Mouse (Mus musculus): ENCODE measurements around the gene Cds1.
A peak's percentile ranks its signal among the peaks of the same experiment; 100 is the strongest.

Cds1 gene

DNA sequence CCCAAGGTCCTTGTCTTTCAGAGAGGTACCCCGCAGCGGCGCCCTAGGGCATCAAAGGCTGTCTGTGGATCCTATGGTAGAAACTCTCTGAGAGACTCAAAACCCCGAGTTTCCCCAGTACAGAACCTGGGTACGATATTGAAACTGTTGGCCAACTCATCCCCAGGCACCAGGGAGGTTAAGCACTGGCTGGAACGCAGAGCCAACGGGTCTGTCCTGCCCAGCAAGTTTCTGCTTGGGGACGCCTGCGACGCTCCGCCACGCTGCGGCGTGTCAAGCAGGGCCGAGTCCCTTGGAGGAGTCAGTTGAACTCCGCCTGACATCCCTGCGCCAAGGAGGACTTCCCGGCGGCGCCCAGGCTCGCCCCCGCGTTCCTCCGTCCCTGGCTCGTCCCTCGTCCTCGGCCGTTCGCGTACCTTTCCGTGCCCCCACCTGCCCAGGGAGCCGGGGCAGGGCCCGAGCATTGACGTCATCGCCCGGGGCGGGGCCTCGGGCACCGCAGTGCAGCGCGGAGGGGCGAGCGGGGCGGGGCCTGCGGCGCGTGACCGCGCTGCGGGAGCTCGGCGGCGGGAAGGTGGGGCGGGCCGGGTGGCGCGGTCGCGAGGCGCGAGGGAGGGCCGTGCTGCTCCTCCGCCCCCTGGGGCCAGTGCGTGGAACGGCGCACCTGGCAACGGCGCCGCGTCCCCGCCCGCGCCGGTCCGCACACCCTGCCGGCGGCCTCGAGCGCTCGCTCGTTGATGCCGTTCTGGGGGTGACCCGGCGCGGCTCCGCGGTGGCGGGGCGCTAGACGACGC is at the start of gene Cds1:
Cds1 (plus strand) TSS at position 577 of the 794 bp plus-strand sequence.
- DNase-seq (ENCODE audit: extremely low spot score) = peak; percentile 63

DNA sequence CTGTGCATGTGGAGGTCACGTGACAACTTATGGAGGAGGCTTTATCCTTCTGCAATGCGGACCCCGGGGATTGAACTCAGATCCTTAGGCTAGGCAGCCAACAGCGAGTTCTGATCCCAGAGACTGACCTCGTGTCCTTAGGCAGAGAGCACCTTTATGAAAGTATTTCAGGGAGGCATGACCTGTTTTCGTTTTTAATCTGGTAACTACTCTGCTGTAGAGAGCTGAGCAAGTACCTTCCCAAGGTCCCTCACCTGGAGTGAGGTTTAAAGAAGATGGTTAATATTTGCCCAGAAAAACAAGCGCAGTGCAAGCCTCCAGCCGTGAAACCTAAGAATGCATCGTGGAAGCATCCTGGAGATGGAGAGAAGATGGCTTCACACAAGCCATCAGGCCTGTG is 40.7 kb upstream of the Cds1 start:
- no peak for DNase-seq (ENCODE audit: extremely low spot score)

- DNase-seq (ENCODE audit: extremely low spot score) = no peak
Measured at GRCm38 (mm10) chr5:101724756-101725155, 40.2 kb upstream of the Cds1 start.

DNA sequence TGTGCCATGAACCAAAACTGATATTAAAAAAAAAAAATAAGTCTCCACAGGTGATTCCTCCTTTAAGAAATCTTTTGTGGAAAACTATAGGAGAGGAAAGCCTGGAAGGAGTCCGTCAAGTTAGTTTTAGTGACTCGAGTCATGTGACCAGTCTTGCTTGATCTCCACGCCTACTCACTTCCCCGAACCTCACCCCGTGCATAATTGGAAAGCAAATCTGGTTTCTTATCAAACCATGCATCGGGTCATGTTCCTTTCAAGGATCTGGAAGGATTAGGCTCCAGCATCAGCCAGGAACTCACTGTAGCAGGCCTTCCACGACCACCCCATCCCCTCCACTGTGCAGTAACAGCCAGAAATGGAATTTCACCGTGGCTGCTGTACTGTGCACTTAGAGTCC is 39.2 kb upstream of the Cds1 start:
- no peak for DNase-seq (ENCODE audit: extremely low spot score)

DNA sequence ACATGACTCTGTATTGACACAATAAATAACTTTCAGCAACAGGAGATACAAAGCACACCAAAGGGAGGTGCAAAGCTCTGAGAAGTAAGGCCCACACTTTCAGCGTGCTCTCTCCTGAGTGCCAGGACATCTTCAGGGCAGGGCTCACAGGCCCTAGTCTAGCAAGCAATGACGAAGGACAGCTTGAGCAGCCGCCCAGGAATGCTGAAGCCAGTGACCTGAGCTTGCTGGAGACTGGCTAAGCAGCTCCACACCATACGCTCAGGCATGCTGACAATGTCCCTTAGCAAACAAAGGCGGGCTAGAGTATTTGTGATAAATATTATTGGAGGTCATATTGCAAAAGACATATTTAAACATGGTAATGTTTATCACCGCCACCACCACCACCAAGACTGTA is 38.6 kb upstream of the Cds1 start:
- DNase-seq (ENCODE audit: extremely low spot score) = no peak

GRCm38 (mm10) chr5:101728304-101728905 is 36.5 kb upstream of the Cds1 start:
- no peak for DNase-seq (ENCODE audit: extremely low spot score)

DNA sequence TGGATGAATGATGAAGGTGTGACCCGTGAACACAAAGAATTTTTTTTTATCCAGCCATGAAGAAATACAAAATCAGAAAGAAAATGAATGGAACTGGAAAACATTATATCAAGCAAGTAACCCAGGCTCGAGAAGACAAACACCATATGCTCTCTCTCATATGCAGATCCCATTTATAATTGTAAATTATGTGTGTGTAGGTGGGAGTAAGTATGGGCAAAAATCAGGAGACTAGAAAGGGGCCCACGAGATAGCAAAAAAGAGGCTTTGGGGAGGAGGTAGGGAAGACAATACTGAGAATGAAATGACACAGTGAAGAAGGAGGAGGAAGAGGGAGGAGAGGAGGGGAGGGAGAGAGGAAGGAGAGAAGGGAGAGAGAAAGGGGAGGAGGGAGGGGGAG is 27.6 kb upstream of the Cds1 start:
- DNase-seq (ENCODE audit: extremely low spot score) = no peak

DNA sequence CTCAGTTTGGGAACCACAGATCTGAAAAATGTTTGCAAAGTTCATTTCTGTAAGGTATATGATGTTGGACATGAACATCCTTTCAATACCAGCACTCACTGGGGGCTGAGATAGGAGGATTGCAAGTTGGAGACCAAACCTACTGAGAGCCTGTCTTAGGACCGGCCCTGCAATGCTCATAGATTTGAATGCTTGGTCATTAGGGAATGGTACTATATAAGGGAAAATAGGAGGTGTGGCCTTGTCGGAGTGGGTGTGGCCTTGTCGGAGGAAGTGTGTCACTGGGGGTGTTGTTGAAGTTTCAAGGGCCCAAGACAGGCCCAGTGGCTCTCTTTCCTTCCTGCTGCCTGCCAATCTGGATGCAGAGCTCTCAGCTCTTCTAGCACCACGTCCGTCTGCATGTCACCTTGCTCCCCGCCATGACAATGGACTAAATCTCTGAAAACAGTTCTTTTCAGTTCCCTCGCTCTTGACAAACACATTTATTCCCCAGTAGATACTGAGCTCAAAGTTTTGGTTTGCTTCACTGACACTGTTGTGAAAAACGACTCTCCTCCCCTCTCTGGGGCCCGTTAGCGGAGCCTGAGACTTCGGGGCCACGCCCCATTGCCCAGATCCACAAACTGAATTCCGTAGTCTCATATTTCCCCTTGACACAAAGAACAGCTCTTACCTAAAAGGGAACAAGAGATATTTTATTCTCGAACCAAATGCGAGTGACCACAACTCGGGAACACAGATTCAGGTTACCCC is 24.3 kb upstream of the Cds1 start:
- no peak for DNase-seq (ENCODE audit: extremely low spot score)

DNA sequence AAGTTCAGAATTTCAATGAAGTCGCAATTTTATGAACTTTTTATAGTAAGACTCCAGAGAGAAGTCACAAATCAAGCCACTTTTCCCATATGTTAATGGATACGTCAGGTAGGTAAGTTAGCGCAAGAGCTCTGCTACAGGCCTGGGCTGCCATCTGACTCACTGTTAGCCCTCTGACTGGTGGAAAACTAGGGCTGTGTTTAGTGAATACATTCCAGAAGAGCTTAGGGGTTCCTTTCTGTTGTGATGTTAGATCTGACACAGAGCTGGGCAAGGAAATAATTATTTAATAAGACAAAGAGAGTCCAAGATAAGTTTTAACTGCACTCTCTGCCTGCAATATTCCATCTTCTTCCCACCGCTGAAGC is 23.7 kb upstream of the Cds1 start:
- DNase-seq (ENCODE audit: extremely low spot score) = no peak

GRCm38 (mm10) chr5:101742014-101742413 is 22.9 kb upstream of the Cds1 start:
- DNase-seq (ENCODE audit: extremely low spot score) = no peak

GRCm38 (mm10) chr5:101742425-101742824 is 22.5 kb upstream of the Cds1 start:
- no peak for DNase-seq (ENCODE audit: extremely low spot score)

- DNase-seq (ENCODE audit: extremely low spot score) = no peak
Measured at GRCm38 (mm10) chr5:101744886-101745285, 20.0 kb upstream of the Cds1 start.

DNA sequence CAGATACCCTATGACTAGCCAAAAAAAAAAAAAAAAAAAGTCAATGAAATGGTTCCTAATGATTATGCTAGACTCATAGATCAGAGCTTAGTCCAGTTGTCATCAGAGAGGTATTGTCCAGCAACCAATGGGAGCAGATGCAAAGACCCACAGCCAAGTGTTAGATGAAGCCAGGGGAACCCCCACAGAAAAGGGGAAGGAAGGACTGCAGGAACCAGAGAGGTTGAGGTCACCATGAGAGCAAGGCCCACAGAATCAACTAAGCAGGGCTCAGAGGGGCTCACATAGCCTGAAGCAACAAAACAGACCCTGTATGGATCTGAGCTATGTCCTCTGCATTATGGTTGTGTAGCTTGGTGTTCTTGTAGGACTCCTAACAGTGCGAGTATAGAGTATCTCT is 11.2 kb upstream of the Cds1 start:
- DNase-seq (ENCODE audit: extremely low spot score) = no peak

DNA sequence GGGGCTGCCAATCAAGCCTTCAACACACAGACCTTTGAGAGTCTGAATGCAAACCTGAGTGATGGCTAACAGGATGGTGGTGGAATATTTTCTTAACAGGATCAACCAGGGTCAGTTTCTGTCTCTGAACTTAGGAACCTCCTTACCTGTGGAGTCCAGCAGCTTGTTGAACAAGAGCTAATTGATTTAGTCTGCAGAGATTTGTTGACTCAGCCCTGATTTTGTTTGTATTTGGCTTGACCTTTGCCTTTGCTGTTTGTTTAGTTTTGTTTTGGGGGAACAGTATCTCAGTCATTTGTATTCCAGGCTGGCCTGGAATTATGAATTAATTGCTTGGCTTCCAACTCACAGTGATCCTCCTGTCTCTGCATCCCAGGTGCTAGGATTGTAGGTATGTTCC is 7.3 kb upstream of the Cds1 start:
- no peak for DNase-seq (ENCODE audit: extremely low spot score)

GRCm38 (mm10) chr5:101761685-101762084 is 3.2 kb upstream of the Cds1 start:
- DNase-seq (ENCODE audit: extremely low spot score) = no peak

GRCm38 (mm10) chr5:101763571-101763970 is 1.4 kb upstream of the Cds1 start:
- DNase-seq (ENCODE audit: extremely low spot score) = no peak

GRCm38 (mm10) chr5:101765390-101765901 is 516 bp downstream of the Cds1 start:
- DNase-seq (ENCODE audit: extremely low spot score) = peak; percentile 23

DNA sequence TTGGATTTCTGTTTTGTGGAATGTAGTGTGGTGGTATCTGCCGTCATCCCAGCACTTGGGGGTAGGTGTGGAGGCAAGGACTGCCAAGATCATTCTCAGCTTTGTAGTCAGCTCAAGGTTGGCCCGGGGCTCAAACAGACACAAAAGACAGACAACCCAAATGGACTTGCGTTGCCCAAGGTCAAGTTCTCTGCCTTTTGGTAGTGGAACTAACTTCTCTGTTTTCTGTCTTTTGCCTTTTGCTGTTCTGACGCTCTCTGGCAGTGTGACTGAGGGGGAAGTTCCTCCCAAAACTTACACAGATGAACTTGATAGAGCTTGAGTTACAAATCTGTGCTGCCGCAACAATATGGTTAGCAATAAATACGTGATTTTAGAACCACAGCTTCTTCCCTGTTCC is 1.3 kb downstream of the Cds1 start:
- DNase-seq (ENCODE audit: extremely low spot score) = no peak

DNA sequence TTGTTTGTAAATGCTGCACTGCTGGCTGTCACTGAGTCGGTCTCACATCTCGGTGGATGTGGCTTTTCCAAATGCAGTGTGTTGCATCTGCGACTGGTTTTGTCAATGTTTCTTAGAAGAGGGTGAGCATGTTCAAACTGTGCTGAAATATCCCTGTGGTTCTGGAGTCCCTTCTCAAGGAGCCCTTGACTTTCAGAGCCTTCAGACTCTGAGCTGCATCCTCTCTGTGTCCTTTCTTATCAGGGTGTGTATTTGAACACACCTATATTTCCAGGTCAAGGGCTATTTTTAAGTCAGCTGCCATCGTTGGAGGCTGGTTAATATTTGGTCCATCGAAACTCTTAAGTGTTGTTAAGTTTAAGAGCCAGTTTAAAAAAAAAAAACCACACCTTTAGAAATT is 2.2 kb downstream of the Cds1 start:
- no peak for DNase-seq (ENCODE audit: extremely low spot score)

DNA sequence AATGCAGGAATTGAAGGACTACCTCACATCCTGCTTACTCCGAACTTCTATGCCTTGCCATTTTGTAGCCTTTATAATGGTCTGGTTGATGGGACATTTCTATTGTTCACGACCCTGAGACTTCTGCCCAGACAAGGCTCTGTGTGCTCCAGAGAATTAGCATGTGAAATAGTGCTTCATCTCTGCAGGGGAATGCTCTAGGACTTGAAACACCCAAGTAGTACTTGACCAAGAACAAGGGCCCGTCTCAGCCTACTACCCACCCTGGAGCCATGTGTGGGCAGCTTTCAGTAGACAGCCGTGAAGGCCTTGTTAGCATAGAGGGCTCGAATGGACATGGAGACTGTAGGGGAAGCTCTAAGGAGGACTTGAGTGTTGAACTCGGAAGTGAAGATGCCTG is 2.6 kb downstream of the Cds1 start:
- no peak for DNase-seq (ENCODE audit: extremely low spot score)

GRCm38 (mm10) chr5:101768558-101768957 is 3.6 kb downstream of the Cds1 start:
- DNase-seq (ENCODE audit: extremely low spot score) = no peak

- no peak for DNase-seq (ENCODE audit: extremely low spot score)
Measured at GRCm38 (mm10) chr5:101772621-101773020, 7.7 kb downstream of the Cds1 start.

DNA sequence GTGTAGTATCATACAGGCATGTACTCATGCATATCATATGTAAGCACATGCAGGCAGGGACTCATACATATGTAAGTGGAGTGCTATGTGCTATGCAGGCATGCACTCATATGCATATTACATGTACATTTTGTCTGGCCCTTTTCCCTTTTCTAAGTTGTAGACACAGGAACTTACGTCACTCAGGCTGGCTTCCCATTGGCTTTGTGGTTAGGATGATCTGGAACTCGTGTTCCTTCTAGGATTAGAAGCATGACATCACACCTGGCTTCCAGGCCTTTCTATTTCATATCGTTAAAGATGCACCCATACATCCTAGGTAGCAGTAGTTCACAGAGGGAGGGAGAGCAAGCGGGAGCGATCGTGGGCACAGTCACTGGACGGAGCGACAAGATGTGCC is 10.3 kb downstream of the Cds1 start:
- DNase-seq (ENCODE audit: extremely low spot score) = no peak

Data from embryo, embryonic 9.5 days (tissue).